Mouse (Mus musculus): Measurements from ENCODE around the gene Jmjd1c. TPM values are rescaled to one million over a fixed set of nuclear protein-coding genes. Genes with fewer than 3 reads are reported as not detected.

The Jmjd1c gene
- polyA plus RNA-seq, 2 experiments: 34.5 to 52.2 TPM

GRCm38 (mm10) chr10:67301046-67301445 lies 205.1 kb downstream of the Jmjd1c start:
- no peak for TF ChIP-seq POLR2A (IDR thresholded peaks at IDR 0.05; ENCODE audit: borderline replicate concordance, extremely low read depth, insufficient read depth, insufficient read length)
- no peak overlapping the region for H3K4me2 ChIP-seq (replicated peaks; ENCODE audit: low read depth, low read length, severe bottlenecking)
- no peak overlapping the region for H3K4me3 ChIP-seq (replicated peaks; ENCODE audit: low read length)
- no peak overlapping the region for H3K9ac ChIP-seq (ENCODE audit: low read depth, low read length, severe bottlenecking)
- WGBS: 97% methylated on average over 6 of the region's 6 CpGs
- no peaks in the 10 kb centered on the region for H3K4me1 ChIP-seq (ENCODE audit: control insufficient read depth, insufficient read depth, low read length)
- DNase-seq (ENCODE audit: low spot score): no peak
- no peak overlapping the region for H3K27ac ChIP-seq (replicated peaks; ENCODE audit: low read depth, low read length)
- H3K9me3 ChIP-seq (ENCODE audit: control insufficient read depth, low read length): no peaks in the 10 kb centered on the region
- H3K36me3 ChIP-seq (ENCODE audit: control insufficient read depth, insufficient read depth, low read length): no peaks in the 10 kb centered on the region
- H3K27me3 ChIP-seq (ENCODE audit: control insufficient read depth, insufficient read depth, low read length): no peaks in the 10 kb centered on the region
- no peak for ATAC-seq (ENCODE audit: low FRiP score, low read depth)

GRCm38 (mm10) chr10:67302340-67302739 lies 206.4 kb downstream of the Jmjd1c start:
- ATAC-seq (ENCODE audit: low FRiP score, low read depth): no peak
- no peak overlapping the region for H3K4me3 ChIP-seq (replicated peaks; ENCODE audit: low read length)
- no peaks in the 10 kb centered on the region for H3K27me3 ChIP-seq (ENCODE audit: control insufficient read depth, insufficient read depth, low read length)
- no peaks in the 10 kb centered on the region for H3K4me1 ChIP-seq (ENCODE audit: control insufficient read depth, insufficient read depth, low read length)
- no peak overlapping the region for H3K4me2 ChIP-seq (replicated peaks; ENCODE audit: low read depth, low read length, severe bottlenecking)
- WGBS: 47% methylated on average over 2 of the region's 2 CpGs
- no peak for DNase-seq (ENCODE audit: low spot score)
- no peak for TF ChIP-seq POLR2A (IDR thresholded peaks at IDR 0.05; ENCODE audit: borderline replicate concordance, extremely low read depth, insufficient read depth, insufficient read length)
- no peaks in the 10 kb centered on the region for H3K9me3 ChIP-seq (ENCODE audit: control insufficient read depth, low read length)
- no peaks in the 10 kb centered on the region for H3K36me3 ChIP-seq (ENCODE audit: control insufficient read depth, insufficient read depth, low read length)
- no peak overlapping the region for H3K9ac ChIP-seq (ENCODE audit: low read depth, low read length, severe bottlenecking)
- no peak overlapping the region for H3K27ac ChIP-seq (replicated peaks; ENCODE audit: low read depth, low read length)

Other genes with a start within 250 kb of the Jmjd1c start
- 35.0 and 39.9 TPM in 2 replicates for gene Reep3, start 820 bp downstream of the Jmjd1c start, polyA plus RNA-seq (2012; rRNA removed)
- 41.3 and 43.6 TPM in 2 replicates for gene Reep3, start 820 bp downstream of the Jmjd1c start, polyA plus RNA-seq (2014; fragmentation: Nextera tagmentation; extraction: Ambion mirVana)
- 12.5 and 16.8 TPM in 2 replicates for gene Nrbf2, start 189.2 kb downstream of the Jmjd1c start, polyA plus RNA-seq (2012; rRNA removed)
- 38.7 and 41.4 TPM in 2 replicates for gene Nrbf2, start 189.2 kb downstream of the Jmjd1c start, polyA plus RNA-seq (2014; fragmentation: Nextera tagmentation; extraction: Ambion mirVana)

Measured in limb, embryonic 14.5 days (tissue).